Mouse (Mus musculus): Measurements from ENCODE around the gene Sema5a. TPM values are rescaled to one million over a fixed set of nuclear protein-coding genes. Genes with fewer than 3 reads are reported as not detected.

The Sema5a gene
- total RNA-seq, 2 experiments from 2014 or later: 13.3 to 13.6 TPM

DNA sequence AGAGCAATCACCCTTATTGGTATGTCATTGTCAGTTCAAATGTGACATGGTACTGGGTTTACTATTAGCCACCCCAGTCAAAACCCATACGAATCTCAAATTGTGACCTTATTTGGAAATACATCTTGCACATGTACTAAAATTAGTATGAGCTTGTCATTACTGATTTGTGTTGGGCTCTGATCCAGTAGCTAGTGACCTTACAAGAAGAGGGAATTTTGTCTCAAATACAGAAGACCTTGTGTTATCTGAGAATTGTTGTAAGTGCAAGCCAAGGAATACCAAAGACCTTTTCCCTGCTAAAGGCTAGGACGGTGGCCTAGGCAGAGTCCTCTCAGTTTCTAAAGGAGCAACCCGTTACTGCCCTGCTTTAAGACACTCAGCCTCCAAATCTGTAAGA, 287.9 kb downstream of the Sema5a start:
- no peak for DNase-seq (ENCODE audit: low spot score in 2 of 2)

DNA sequence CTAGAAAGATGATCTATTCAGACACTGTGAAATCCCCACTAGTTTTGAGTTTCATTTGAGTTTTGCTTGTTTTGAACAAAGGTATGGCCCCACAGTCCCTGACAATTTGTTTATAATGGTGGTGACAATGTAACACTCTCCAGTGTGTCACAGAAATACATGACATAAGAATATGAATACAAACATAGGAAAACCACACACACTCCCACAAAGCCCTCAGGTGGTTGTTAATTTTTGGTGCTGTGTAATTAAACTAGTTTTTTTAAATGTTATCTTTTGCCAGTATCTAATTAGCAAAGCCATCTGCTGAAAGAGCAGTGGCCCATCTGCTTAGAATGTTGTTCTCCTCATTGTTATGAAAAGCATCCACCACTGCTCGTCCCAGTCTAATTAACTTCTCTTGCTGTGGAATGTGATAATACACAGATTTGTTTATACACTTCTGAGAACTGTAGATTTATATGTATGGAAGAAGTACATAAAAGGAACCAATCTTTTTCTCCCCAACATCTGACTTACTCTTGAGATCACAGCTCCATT, 289.0 kb downstream of the Sema5a start:
- DNase-seq (ENCODE audit: low spot score in 2 of 2): no peak

DNA sequence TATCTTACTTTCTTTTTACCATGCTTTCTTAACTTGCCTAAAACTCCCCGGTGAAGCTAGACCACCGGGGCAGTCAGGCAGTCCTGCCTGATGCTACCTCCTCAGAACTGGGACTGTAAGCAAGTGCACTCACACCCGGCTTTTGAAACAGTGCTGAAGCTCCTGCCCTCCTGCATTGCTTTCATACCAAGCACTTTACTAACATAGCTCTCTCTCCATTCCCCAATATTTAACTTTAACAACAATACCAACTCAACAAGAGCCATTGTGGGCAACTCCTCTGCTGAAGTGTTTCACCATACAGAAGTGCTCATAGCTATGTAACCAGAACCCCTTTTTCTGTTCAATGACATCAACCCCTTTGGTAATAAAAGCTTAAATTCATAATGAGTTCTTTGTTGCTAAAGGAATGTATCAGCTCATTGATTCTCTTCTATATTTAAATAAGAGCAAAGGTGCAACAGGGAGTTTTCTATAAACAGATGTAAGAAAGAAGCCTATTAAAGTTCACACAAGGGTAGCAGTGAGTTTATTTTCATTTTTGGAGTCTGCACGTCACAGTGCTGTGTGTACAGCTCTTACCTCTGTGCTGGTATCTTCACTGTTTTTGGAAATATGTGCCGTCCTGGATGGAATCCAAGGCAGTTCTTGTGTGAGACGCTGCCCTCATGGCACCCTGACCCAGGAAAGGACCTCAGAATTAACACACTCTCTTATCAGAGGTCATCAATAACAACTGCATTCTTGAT, 292.3 kb downstream of the Sema5a start:
- no peak for DNase-seq (ENCODE audit: low spot score in 2 of 2)

DNA sequence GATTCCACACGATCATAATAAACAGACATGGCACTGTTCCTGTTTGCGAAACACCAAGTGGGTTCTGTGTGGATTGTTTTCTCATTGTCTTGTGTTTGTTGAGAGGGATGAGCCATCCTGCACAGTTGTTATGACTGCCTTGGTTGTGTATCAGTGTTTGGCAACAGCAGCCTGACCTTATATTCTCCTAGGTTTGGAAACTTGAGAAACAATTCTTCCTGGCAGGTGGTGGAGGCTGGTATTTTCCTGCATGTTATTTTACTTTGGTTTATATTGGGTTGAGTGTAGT, 292.8 kb downstream of the Sema5a start:
- DNase-seq (ENCODE audit: low spot score in 2 of 2): no peak

DNA sequence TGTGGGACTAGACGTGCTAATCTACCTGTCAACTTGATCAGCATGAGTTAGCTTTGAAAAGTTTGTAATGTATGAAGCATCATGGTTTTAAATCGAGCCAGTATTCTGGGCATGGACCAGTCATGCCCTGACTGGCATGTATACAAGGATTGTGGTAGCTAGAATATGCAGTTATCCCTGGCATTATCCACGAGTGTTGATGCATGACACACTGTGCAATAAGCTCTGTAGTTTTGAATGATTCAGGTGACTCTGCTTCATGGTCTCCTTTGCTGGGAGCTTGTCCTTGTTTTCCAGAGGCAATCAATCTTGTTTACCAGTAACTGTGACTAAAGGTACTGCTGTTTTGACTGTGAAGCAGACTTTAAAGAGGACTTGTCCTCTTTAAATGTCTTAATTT, 293.5 kb downstream of the Sema5a start:
- DNase-seq (ENCODE audit: low spot score in 2 of 2): no peak

DNA sequence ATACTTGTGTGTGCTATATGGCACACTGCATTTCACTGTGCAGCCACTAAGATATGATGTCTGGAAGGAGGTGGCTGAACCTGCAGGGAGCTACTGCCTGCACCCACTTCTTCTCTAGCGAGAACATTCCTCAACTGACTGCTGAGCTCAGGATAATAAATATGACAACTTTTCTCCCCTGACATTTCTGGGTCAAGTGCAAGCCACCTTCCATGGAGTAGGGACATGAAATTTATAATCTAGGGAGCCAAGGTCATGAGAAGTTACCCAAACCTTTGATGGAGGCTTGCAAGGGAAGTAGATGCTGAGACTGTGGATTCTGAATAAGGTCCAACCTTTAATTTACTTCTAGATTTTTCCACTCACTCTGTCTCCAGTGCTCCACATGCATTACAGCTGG, 298.1 kb downstream of the Sema5a start:
- no peak for DNase-seq (ENCODE audit: low spot score in 2 of 2)

DNA sequence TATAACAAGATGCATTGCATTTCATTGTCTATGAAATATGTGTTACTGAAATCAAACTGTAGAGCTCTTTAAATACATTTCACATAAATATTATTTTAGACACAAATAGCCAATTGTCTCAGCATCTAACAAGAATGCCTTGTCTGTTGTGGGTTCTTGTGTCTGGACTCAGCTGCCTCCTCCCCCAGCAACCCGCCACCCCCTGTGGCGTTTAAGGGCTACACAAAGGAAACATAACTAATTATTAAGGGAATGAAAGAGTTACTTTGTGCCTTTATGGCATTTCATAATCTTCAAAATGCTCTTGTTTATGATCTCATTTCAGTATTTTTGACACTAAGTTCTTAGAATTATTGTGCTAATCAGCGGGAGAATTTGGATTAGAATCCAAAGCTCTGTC, 298.6 kb downstream of the Sema5a start:
- no peak for DNase-seq (ENCODE audit: low spot score in 2 of 2)

DNA sequence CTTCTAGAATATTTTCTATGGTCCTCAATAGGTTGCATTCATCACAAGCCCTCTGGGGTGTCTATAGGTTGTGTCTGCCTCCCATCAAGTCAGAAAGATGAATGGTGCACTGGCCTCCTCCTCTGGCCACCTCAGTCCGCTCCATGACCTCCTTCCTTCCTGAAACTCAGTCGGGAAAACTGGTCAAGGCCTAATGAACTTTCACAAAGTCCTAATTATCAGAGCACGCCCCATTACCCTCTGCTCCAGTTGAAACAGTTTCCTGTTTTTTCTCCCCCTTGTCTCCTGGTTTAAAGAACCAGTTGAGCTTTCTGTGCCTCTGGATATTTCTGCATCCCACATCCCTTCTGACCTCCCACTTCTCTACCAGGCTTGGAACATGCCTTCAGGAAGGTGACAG, 300.8 kb downstream of the Sema5a start:
- DNase-seq (ENCODE audit: low spot score in 2 of 2): no peak

DNA sequence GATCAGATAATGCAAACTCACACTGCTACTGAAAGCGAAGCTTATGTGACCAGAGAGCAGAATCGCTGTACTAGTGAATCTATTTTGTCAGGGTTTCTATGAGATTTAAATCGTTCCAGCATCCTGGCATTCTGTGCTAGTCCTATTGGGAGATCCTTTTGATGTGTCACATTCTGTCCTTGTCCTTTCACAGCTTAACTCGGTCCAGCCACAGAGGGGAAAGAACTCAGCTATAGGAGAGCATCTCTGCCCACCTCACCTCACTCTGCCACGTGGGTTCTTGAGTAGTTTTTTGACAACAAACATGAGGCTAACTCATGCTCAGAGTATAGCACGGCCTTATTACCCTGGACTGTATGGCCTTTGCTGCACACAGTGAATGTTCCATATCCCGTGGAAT, 302.1 kb downstream of the Sema5a start:
- no peak for DNase-seq (ENCODE audit: low spot score in 2 of 2)

DNA sequence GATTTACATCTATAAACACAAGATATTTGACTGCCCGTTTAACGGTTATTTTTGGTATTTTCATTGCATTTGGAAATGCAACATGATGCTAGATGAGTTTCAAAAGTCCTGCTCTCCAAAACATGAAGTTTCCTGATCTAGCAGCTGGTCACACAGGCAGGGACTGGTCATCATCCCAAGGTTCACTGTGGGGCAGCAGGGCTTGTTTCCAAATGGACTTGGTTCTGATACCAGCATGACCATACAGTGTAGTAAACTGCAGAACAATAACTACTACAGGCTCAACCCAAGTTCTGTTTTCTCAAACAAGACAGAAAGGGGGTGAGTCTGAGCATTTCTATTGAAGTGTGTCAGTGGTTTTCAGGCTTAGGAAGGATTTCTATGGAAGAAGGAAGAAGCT, 314.3 kb downstream of the Sema5a start:
- no peak for DNase-seq (ENCODE audit: low spot score in 2 of 2)

DNA sequence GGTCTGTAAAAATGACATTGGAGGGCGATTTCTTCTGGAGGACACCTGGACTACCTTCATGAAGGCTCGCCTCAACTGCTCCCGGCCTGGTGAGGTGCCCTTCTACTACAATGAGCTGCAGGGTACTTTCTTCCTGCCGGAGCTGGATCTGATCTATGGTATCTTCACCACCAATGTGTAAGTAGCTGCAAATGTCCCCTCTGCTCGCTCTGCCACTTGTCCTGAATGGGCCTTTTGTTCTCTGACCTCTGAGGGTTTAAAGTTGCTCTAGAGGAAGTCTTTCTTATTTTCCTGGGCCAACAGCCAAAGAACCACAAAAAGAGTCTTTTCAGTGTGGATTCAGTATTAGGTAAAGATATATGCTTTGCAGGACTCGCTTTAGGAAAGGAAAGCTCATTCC, 318.0 kb downstream of the Sema5a start:
- DNase-seq (ENCODE audit: low spot score in 2 of 2): no peak

DNA sequence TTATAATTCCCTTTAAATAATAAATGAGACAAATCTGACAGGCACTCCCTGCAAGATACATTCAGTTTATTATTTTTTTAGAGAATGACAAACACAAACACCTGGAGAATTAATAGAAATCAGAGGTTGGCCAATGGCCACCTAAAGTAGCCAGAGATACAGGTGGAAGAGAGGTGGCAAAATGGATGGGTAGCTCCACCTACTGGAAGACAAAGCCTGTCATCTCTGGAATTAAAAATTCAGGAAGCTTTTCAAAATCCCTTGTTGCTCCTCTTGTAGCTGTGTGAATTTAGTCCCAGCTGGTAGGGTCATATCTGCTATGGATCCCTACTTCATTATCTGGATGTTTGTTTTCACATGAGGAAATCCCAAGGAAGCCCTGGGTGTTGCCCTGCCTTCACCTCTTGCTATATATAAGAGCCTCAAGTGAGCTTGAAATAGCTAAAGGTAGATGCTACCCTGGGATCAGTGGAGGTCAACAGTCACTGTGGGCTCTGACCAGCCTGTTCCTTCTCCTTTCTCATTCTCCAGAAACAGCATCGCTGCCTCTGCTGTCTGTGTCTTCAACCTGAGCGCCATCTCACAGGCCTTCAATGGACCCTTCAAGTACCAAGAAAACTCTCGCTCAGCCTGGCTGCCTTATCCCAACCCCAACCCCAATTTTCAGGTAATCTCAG, 323.7 kb downstream of the Sema5a start:
- DNase-seq (ENCODE audit: low spot score in 2 of 2): no peak

DNA sequence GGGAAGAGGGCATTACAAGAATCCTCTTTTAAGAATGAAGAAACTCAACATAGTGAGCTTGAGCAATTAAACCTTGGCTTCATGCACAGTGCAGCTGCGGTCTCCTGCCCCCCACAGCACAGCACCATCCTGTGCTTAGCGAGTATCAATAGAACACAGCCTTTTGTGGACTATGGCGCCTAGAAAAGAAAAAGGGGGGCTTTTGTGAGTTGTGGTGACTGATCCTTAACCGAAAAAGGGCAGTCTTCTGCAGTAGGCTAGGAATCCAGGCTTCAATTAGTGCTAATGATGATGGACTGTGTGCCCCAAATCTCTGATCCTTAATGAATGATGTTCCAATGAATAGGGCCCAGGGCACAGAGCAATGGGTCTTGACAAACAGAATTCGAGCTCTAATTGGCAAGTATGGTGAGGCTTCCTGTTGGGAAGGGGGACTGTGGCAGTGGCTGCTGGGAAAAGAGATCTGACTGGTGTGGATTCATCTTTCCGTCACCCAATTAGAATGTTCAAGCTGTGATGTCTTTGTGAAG, 324.3 kb downstream of the Sema5a start:
- DNase-seq (ENCODE audit: low spot score in 2 of 2): no peak

DNA sequence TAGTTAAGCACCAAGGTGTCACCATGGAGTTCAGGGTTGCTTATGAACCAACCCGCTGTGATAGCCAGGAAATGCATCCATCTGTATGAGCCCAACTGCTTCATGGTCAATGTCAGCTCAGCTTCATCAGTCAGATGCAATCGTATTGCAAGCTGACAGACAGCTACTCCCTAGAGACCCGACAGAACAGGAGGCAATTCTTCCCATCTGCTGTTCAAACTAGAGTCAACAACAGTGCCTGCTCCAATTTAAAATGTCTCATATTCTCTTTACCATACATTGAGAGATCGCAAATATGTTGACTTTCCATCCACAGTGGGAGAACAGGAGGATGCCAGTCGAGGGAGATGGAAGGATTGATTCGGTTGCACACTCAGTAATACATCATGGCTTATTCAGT, 329.7 kb downstream of the Sema5a start:
- DNase-seq (ENCODE audit: low spot score in 2 of 2): no peak

DNA sequence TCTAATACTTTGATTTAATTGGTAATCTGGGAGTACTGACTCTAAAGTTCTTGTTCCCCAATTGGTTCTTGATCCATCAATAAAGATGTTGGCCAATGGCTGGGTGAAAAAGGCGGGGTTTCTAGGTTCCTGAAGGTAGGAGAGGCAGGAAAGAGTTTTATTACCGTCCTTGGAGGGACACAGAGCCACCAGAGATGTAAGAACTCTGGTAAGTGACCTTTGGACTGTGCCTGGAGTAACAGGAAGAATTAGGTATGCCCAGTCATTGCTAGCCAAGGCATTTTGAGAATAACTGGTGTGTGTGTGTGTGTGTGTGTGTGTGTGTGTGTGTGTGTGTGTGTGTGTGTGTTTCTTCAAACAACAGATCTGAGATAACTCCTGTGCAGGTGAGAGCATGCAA, 330.6 kb downstream of the Sema5a start:
- DNase-seq (ENCODE audit: low spot score in 2 of 2): no peak

DNA sequence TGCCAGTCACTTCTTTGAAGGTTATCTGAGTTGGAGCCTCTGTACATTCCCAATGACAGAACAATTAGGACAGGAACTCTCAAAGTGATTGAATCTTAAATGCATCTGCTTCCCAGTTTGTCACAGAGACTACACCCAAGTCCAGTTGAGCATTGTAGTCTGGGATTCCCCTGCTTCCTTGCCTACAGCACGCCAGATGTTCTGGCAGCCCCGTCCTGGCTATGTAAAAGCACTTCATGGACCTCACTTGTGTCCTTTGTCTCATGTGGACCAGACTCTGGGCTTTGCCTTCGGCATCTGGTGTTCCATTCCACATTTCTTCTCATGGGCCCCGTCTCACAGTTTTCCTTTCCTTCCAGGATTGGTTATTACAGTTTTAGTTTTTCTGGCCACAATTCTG, 334.7 kb downstream of the Sema5a start:
- DNase-seq (ENCODE audit: low spot score in 2 of 2): no peak

DNA sequence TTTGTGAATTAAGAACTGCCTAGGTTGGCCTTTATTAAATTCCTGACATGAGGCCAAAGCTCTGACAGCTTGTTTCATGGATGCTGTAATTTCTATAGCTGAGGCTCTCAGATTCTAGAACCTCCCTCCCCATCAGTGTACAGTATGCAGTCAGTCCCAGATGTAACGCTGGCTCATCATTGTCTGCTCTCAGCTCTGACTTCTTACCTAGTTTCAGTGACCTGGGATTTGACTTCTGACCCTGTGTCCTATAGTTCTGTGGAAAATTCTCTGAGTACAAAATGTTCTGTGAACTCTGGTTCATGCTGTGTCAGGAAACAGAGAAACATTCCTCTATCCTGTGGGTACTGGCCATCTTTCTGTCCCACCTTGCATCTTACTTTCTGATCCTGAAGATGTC, 346.0 kb downstream of the Sema5a start:
- DNase-seq (ENCODE audit: low spot score in 2 of 2): no peak

DNA sequence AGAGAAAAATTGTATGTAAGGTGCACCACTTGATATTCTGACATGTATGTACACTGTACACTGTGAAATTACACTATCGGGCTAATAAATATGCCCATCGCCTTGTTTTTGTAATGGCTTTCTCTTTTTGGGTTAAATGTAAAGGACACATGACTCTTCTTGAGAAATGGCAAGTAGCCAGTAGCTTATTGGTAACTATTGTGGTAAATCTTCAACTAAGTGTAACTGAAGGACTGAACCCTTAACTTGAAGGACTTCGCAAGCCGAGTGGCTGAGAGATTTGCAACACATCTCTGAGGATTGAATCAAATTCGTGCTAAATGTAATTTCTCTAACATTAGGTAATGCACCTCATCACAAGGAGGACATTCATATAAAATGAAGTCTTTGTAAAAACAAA, 349.1 kb downstream of the Sema5a start:
- no peak for DNase-seq (ENCODE audit: low spot score in 2 of 2)

DNA sequence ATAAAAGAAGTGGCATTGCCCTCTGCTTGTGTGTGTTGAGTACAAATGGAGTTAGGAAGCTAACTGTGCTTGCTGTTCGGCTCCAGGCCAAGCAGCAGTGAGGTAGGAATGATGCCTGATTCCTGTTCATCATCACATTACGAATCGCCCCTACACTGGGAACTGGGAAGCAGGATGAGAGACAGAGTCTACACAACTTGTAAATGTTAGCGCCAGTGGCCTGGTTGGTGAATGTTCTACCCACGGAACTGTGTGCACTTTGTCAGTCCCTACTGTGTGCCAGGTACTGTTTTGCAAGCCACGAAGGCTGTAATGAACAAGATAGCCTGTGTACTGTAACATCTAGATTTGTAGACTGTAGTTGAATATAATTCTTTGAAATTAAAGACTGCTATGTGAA, 352.0 kb downstream of the Sema5a start:
- no peak for DNase-seq (ENCODE audit: low spot score in 2 of 2)

DNA sequence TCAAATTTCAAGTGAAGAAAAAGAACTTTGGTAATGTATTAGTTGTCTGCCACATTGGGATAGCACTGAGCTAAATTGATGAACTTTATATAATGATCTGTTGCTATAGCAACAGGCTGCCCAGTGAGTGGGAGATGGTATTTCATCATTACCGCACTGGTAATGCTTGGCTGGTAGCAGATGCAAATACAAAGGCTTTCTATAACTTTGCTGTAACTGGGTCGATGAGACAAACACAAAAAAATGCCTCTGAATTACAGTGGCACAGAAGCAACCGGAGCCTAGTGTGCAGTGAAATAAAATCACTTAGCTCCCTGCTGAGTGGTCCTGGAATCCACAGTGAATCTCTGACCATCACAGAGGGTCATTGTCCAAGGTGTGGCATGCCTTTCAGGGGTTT, 352.6 kb downstream of the Sema5a start:
- no peak for DNase-seq (ENCODE audit: low spot score in 2 of 2)

DNA sequence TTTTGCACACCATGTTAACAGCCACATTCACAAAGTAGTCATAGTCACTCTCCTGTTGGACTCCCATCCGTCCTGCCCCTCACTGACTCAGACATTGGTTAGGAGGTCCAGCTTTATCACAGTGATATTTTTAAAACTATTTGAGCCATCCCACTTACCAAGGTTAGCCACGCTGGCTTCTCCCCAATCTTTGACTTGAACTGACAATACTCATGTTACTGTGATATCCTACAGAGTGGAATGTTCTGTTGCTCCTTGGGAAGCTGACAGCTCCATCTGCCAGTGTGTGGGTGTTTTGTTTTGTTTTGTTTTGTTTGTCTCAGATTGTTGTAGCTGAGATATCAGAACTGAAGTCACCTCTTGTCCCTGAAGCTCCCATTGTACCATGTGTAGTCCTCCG, 362.6 kb downstream of the Sema5a start:
- no peak for DNase-seq (ENCODE audit: low spot score in 2 of 2)

DNA sequence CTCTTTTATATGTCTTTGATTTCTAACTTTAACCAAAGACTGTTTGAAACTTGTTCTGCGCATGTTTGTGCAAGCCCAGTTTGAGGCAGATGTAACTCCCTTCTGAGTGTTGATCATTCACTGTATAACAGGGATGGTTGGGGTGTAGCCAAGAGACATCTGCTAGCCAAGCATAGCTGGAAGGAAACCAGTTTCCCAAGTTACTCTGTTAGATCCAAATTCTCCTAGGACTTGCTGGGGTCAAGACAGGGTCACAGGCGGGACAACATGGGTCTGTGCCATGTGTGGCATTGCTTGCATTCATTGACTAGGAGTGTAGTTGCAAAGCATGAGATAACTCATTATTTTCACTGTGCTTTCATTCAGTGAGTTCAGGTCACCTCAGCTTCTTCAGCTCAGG, 366.2 kb downstream of the Sema5a start:
- no peak for DNase-seq (ENCODE audit: low spot score in 2 of 2)

DNA sequence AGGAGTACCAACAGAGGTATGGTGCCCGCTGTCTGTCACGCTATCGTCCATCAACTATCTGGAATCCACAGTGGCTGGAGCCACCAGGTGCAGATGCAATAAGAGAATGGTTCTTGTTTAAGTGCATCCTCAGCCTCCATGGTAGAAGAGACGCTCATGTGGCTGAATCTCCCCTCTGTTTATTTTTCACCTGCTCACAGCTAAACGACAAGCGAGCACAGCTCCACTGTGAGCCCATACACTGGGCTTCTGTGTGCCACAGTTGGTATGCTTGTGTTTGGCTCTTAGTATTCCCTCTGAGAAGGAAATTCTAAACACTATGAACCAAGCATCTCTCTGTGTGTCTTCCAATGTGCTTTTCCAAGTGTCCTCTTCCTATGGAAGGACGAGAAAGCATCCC, 366.6 kb downstream of the Sema5a start:
- DNase-seq (ENCODE audit: low spot score in 2 of 2): no peak

Data from adrenal gland, adult 18-20 months (tissue).